Mouse (Mus musculus) heart, embryonic 14.5 days (tissue): ENCODE measurements at regions not wholly inside any gene's neighbourhood (a gene's known extent, or its start where the extent isn't known, plus 50 kb on each side); places are given as distances from the start of the nearest gene placed in this dataset.

ENCODE experiments used
- ATAC-seq: fragments of 200-750 bp; cut with Nextera tagmentation; 2 replicates; pipeline ENCODE4 v1.8.0; 2017; ENCODE audit warnings: low read depth, moderate TSS enrichment; ENCODE audit not compliant: insufficient number of reproducible peaks, insufficient read depth, low FRiP score
- H3K27ac ChIP-seq, 2 experiments: fragments of 200-500 bp in 1 of 2; fragments of 300-500 bp in 1 of 2; sonication (generic) in 1 of 2; replicated peaks in 1 of 2; 2 replicates each; pipeline ENCODE4 v1.5.1; 2012 to 2014; ENCODE audit warnings: low read depth in 2 of 2, low read length in 2 of 2, control low read depth in 1 of 2, mild to moderate bottlenecking in 1 of 2, mixed read lengths in 1 of 2; ENCODE audit not compliant: control insufficient read depth in 1 of 2, insufficient read depth in 1 of 2
- H3K27me3 ChIP-seq: fragments of 300-500 bp; sonication (generic); 2 replicates; pipeline ENCODE4 v1.6.1; 2014; ENCODE audit warnings: mild to moderate bottlenecking, low read length, control low read depth; ENCODE audit not compliant: control insufficient read depth, insufficient read depth
- H3K36me3 ChIP-seq: fragments of 300-500 bp; sonication (generic); 2 replicates; pipeline ENCODE4 v1.6.1; 2014; ENCODE audit warnings: mild to moderate bottlenecking, control low read depth, low read length, mixed read lengths; ENCODE audit not compliant: control insufficient read depth, insufficient read depth
- H3K4me1 ChIP-seq, 2 experiments: fragments of 200-500 bp in 1 of 2; fragments of 300-500 bp in 1 of 2; sonication (generic) in 1 of 2; 2 replicates each; pipeline ENCODE4 v1.6.1; 2012 to 2014; ENCODE audit warnings: low read length in 2 of 2, control low read depth in 1 of 2, mixed read lengths in 1 of 2; ENCODE audit not compliant: control insufficient read depth in 2 of 2, insufficient read depth in 2 of 2
- H3K4me2 ChIP-seq: fragments of 300-500 bp; sonication (generic); 2 replicates; pipeline ENCODE4 v1.6.1; 2014; ENCODE audit warnings: mild to moderate bottlenecking, low read length
- H3K4me3 ChIP-seq, 2 experiments: fragments of 200-500 bp in 1 of 2; fragments of 300-500 bp in 1 of 2; sonication (generic) in 1 of 2; 2 replicates each; pipeline ENCODE4 v1.5.1; 2012 to 2014; ENCODE audit warnings: low read length in 2 of 2, mild to moderate bottlenecking in 2 of 2, control low read depth in 1 of 2, low read depth in 1 of 2, moderate library complexity in 1 of 2; ENCODE audit not compliant: control insufficient read depth in 1 of 2, insufficient read depth in 1 of 2
- H3K9ac ChIP-seq: fragments of 300-500 bp; sonication (generic); 2 replicates; pipeline ENCODE4 v1.6.1; 2014; ENCODE audit warnings: mild to moderate bottlenecking, low read length
- H3K9me3 ChIP-seq: fragments of 300-500 bp; sonication (generic); 2 replicates; pipeline ENCODE4 v1.6.1; 2016; ENCODE audit warnings: low read length, control low read depth; ENCODE audit not compliant: control insufficient read depth
- WGBS: fragments of 180-500 bp; shearing (Covaris S2); extraction: QIAGEN DNeasy Blood & Tissue Kit; methylation state at CpG from one replicate; pipeline ENCODE4 v1.1.7; 2014; 5-methylcytosine and 5-hydroxymethylcytosine counted together

DNA sequence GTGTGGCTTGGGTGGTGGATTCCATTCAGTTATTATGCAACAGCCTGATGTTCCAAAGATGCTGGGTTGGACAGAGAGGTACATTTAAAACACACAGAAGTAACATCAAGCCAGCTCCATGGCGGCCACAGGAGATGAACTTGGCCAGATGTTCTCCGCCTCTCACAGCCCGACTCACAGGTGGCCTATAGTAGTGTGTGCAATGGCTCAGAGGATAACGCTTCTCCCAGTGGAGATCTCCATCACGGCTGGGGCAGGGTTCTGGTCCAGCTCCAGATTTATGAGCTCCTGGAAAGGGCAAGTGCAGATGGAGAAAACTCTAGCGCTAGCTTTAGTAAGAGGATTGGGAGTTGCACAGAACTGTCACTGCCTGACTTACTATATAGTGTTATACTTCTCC is 319.5 kb upstream of the Fam92a start:
- H3K4me2 ChIP-seq: no peak overlapping the region

GRCm38 (mm10) chr4:12490066-12490465 is 318.3 kb upstream of the Fam92a start:
- no peaks in the 10 kb centered on the region for H3K27me3 ChIP-seq
- no peak overlapping the region for H3K4me2 ChIP-seq
- WGBS: 39% methylated on average over 3 of the region's 3 CpGs
- no peaks in the 10 kb centered on the region for H3K9me3 ChIP-seq
- no peak overlapping the region for H3K9ac ChIP-seq
- no peaks in the 10 kb centered on the region for H3K36me3 ChIP-seq
- no peaks in the 10 kb centered on the region for H3K4me1 ChIP-seq
- ATAC-seq: no peak
- no peak overlapping the region for H3K4me3 ChIP-seq
- no peak overlapping the region for H3K27ac ChIP-seq

More for the DNA sequence above, 319.5 kb upstream of the Fam92a start:
- 92% methylated on average over 6 of the region's 6 CpGs for WGBS
- H3K4me3 ChIP-seq: no peak overlapping the region
- H3K27ac ChIP-seq: no peak overlapping the region
- no peak for ATAC-seq
- no peaks in the 10 kb centered on the region for H3K27me3 ChIP-seq
- no peaks in the 10 kb centered on the region for H3K36me3 ChIP-seq
- no peak overlapping the region for H3K9ac ChIP-seq
- H3K4me1 ChIP-seq: no peaks in the 10 kb centered on the region
- H3K9me3 ChIP-seq: no peaks in the 10 kb centered on the region

DNA sequence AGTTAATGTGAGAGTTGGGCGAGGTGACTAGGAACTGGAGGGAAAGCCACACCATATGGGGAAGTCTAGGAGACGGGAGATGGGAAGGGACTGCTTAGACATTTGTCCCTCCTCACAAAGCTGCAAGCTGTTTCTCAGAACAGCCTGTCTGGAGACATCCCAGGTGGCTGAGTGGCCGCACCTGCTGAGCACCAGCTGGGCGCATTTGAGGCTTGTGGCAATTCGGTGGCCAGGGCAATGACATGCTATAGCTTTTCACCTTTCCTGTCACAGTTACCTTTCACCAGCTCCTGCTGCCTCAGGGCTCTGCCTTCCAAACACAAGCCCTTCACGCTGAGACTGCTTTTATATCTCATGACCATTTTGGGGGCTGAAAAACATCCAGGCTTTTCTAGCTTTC is 317.5 kb upstream of the Fam92a start:
- H3K9me3 ChIP-seq: no peaks in the 10 kb centered on the region
- no peak overlapping the region for H3K4me3 ChIP-seq
- H3K27ac ChIP-seq: no peak overlapping the region
- no peaks in the 10 kb centered on the region for H3K4me1 ChIP-seq
- H3K4me2 ChIP-seq: no peak overlapping the region
- H3K9ac ChIP-seq: no peak overlapping the region
- no peaks in the 10 kb centered on the region for H3K27me3 ChIP-seq
- no peaks in the 10 kb centered on the region for H3K36me3 ChIP-seq
- WGBS: 64% methylated on average over 6 of the region's 6 CpGs
- no peak for ATAC-seq

DNA sequence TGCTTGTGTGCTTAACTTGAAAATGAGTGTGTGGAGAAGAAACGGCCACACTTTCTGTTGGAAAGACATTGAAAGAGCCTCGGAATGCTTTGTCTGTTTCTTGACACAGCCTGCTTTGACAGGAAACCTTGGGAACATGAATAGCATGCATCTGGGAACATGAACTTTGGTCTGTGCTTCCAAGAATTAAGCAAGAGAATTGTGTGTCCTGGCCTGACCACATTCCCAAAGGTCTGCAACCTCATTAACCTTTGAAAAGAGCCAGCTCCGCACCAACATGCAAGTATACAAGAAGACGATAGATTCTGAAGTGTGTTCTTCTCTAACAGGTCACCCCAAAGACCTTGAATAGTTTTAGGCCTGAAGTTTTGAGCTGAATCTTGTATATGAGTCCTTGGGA is 309.7 kb upstream of the Fam92a start:
- WGBS: 86% methylated on average over 4 of the region's 4 CpGs
- ATAC-seq: no peak

GRCm38 (mm10) chr4:12476717-12477116 is 304.9 kb upstream of the Fam92a start:
- Histone ChIP-seq H3K4me1 (no peaks in the 10 kb centered on the region), H3K27ac (no peak overlapping the region), H3K4me3 (no peak overlapping the region), H3K36me3 (no peaks in the 10 kb centered on the region), H3K4me2 (no peak overlapping the region), H3K27me3 (no peaks in the 10 kb centered on the region), H3K9me3 (no peaks in the 10 kb centered on the region), H3K9ac (no peak overlapping the region)
- no peak for ATAC-seq
- 83% methylated on average over 7 of the region's 7 CpGs for WGBS

More for the DNA sequence above, 309.7 kb upstream of the Fam92a start:
- no peak overlapping the region for H3K27ac ChIP-seq
- no peak overlapping the region for H3K9ac ChIP-seq
- no peaks in the 10 kb centered on the region for H3K36me3 ChIP-seq
- H3K4me1 ChIP-seq: no peaks in the 10 kb centered on the region
- no peak overlapping the region for H3K4me2 ChIP-seq
- no peaks in the 10 kb centered on the region for H3K27me3 ChIP-seq
- H3K4me3 ChIP-seq: no peak overlapping the region
- no peaks in the 10 kb centered on the region for H3K9me3 ChIP-seq

- no peak overlapping the region for H3K27ac ChIP-seq
- H3K9me3 ChIP-seq: no peaks in the 10 kb centered on the region
- no peaks in the 10 kb centered on the region for H3K36me3 ChIP-seq
- H3K4me1 ChIP-seq: no peaks in the 10 kb centered on the region
- H3K27me3 ChIP-seq: no peaks in the 10 kb centered on the region
- ATAC-seq: no peak
- no peak overlapping the region for H3K4me3 ChIP-seq
- H3K9ac ChIP-seq: no peak overlapping the region
- WGBS: 60% methylated on average over 4 of the region's 4 CpGs
- H3K4me2 ChIP-seq: no peak overlapping the region
Observed at GRCm38 (mm10) chr4:12474981-12475568, 303.3 kb upstream of the Fam92a start.

GRCm38 (mm10) chr4:12474421-12474820 is 302.6 kb upstream of the Fam92a start:
- H3K9ac ChIP-seq: no peak overlapping the region
- H3K4me3 ChIP-seq: no peak overlapping the region
- WGBS: 38% methylated on average over 1 of the region's 1 CpGs
- no peaks in the 10 kb centered on the region for H3K36me3 ChIP-seq
- no peaks in the 10 kb centered on the region for H3K4me1 ChIP-seq
- H3K4me2 ChIP-seq: no peak overlapping the region
- no peaks in the 10 kb centered on the region for H3K9me3 ChIP-seq
- H3K27me3 ChIP-seq: no peaks in the 10 kb centered on the region
- no peak for ATAC-seq
- no peak overlapping the region for H3K27ac ChIP-seq

- H3K27ac ChIP-seq: no peak overlapping the region; a peak in 1 of 4 replicates
- no peaks in the 10 kb centered on the region for H3K27me3 ChIP-seq
- H3K36me3 ChIP-seq: no peaks in the 10 kb centered on the region
- no peaks in the 10 kb centered on the region for H3K9me3 ChIP-seq
- no peak overlapping the region for H3K4me2 ChIP-seq
- H3K4me3 ChIP-seq: no peak overlapping the region
- H3K4me1 ChIP-seq: peaks cover 4 to 10% of the 10 kb centered on the region in 2 experiments; a peak in 3 of 4 replicates
- H3K9ac ChIP-seq: no peak overlapping the region
- 59% methylated on average over 2 of the region's 2 CpGs for WGBS
- ATAC-seq: no peak
Observed at GRCm38 (mm10) chr4:12461701-12462100, 289.9 kb upstream of the Fam92a start.
